Mouse (Mus musculus) layer of hippocampus, postnatal 10 days (tissue): ENCODE results near the gene Acvr1b. TPM values are rescaled to one million over a fixed set of nuclear protein-coding genes. Genes with fewer than 3 reads are reported as not detected.

Experiments used
- microRNA-seq, 2 experiments: library from miRNA; unstranded; fragments of <30 nt; microRNA quantifications; one replicate each; pipeline ENCODE4 v1.2.0; 2021
- total RNA-seq, 2 experiments: library from RNA; stranded (reverse); gene quantifications; 2 replicates each; pipeline ENCODE4 v1.2.3; 2021

Gene Acvr1b
- total RNA-seq, 2 experiments from 2014 or later, result 78.9 to 79.2 TPM

Small RNA genes within 50 kb of the gene (microRNA-seq; reads per million reads assigned to microRNA genes)
- 3.1 to 4.1 reads per million in 2 experiments for gene Mir6962

Other genes starting within 250 kb of the Acvr1b start
- gene Gm47841, start 126.7 kb upstream of the Acvr1b start, total RNA-seq, result not detected
- 1 to 10 TPM; 1.1 to 1.2 TPM for gene Fignl2, start 95.5 kb upstream of the Acvr1b start, total RNA-seq
- gene Ankrd33, start 58.3 kb upstream of the Acvr1b start, total RNA-seq, result not detected
- 1 to 10 TPM; 9.0 to 9.8 TPM for gene Acvrl1, start 45.5 kb upstream of the Acvr1b start, total RNA-seq
- gene Grasp, start 50.1 kb downstream of the Acvr1b start, total RNA-seq, result 10 to 100 TPM; 33.3 to 35.3 TPM
- 10 to 100 TPM; 28.4 to 33.9 TPM for gene Nr4a1, start 80.2 kb downstream of the Acvr1b start, total RNA-seq
- 10 to 100 TPM; 41.1 to 43.3 TPM for gene Atg101, start 110.2 kb downstream of the Acvr1b start, total RNA-seq
- not detected for gene 6030408B16Rik, start 119.1 kb downstream of the Acvr1b start, total RNA-seq
- gene Krt80, start 196.1 kb downstream of the Acvr1b start, total RNA-seq, result under 1 TPM in 1 of 2 experiments, not detected in 1; 0.23 TPM
- not detected for gene Krt7, start 237.0 kb downstream of the Acvr1b start, total RNA-seq